Mouse (Mus musculus) G1E (cell line): Measurements from ENCODE around the gene 2310002L09Rik.
"Not testable (repeated sequence)": the region's sequence is repeated elsewhere in the genome, so short reads cannot be mapped to it uniquely, and the experiment has no call there.

Experiments used
- CTCF ChIP-seq: IDR thresholded peaks from 2 replicates; pipeline ENCODE4 v1.5.1; 2012; ENCODE audit warnings: low read depth, low read length, inconsistent platforms, mixed read lengths
- GATA1 ChIP-seq: IDR thresholded peaks from 2 replicates; pipeline ENCODE4 v1.6.1; 2012; ENCODE audit warnings: borderline replicate concordance, low read length, inconsistent platforms, mixed read lengths
- POLR2AphosphoS5 ChIP-seq: IDR thresholded peaks from 2 replicates; pipeline ENCODE4 v1.6.1; 2012; ENCODE audit warnings: low read depth, low read length, inconsistent platforms; ENCODE audit not compliant: insufficient replicate concordance
- TAL1 ChIP-seq: conservative IDR thresholded peaks from 2 replicates; pipeline ENCODE4 v1.6.1; 2012; ENCODE audit warnings: low read depth, low read length, inconsistent platforms, mixed read lengths

DNA sequence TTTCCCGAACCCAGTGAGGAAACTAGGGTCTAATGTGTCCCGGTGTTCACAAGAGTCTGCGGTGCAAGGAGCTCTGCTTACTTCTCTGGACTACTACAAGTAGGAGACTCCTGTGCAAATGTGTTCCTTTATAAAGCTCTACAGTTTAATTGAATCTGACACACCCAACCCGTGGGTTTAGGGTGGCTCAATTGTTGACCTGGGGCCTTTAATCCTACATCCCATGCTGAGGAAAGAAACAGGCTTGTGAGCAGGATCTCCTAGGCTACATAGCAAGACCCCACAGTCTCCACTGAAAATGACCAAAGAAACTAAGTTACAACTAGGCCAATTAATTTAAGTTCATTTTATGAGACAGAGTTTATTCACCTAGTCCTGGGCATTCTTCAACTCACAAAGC, 59.6 kb downstream of the 2310002L09Rik start, which contains the start of gene Gm11757:
- not testable (repeated sequence) for TF ChIP-seq CTCF, TAL1, POLR2AphosphoS5, GATA1
